Mouse (Mus musculus) ES-CJ7 (cell line): ENCODE data around the gene Gm49396.

Source experiments
- DNase-seq: peaks from one replicate; pipeline ENCODE4 v3.0.0; 2011; ENCODE audit warnings: low read depth, low spot score

Gene Gm49396

DNA sequence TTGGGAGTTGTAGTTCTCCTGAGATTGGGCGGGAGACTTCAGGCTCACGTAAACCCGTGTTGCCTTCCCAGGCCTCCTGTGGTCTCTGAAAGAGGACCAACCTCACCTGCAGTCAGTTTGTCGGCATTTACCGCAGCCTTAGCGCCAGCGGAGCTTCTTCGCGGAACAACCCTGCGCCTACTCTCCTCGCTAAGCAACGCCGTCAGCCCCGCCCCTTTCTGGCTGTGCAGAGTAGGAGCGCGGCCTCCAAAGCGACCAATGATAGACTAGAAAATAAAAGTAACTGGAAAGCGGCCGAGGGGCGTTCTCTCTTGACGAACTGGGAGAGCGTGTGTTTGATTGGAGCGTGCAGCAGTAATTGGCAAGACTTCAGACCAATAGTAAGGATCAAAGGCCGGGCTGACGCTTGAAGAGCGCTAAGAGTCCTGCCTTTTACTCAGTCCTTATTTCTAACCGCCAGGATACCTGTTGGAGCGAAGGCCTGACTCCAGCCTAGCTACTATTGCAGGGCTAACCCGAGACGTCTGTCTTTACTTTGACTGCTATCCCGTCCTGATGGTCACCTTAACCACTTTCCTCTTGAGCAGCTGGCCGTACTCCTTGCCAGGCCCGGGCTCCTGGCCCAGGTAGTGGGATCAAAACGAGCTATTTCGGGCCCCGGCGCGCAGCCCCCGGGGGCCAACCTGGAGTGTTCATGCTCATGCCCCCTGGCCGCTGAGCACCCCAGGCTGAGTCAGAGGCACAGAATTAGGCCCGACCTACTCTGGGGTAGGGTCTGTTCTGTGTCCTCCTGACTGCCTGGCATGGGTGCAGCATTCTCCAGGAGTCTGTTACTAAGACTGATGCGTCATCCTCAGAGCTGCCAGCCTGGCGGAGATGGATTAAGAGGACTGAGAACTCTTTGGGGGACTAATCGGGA, 10.8 kb upstream of the Gm49396 start, which contains the start of the genes Hspb6 and Proser3:
Gene Hspb6 (plus strand): TSS at position 77 of the 919 bp plus-strand sequence.
Gene Proser3 (minus strand): TSS at position 198 of the 919 bp plus-strand sequence.
- peak; percentile 99 for DNase-seq

DNA sequence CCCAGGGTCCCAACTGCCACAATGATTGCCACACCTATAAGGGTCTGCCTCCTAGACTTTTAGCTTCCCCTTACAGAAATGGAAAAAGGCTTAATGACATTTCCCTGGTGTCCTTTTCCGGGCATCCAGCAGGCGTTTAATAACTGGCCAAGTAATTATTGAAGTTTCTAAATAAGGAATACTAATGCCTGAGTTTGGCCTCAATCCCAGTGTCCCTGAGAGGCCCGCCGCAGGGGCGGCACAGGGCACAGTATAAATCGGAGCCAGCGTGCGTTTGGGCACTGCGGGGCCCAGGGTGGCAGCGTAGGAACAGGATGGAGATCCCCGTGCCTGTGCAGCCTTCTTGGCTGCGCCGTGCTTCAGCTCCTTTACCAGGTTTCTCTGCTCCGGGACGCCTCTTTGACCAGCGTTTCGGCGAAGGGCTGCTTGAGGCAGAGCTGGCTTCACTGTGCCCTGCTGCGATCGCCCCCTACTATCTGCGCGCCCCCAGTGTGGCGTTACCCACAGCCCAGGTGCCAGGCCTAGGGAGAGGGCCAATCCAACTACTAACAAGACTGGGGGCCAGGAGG, 10.0 kb upstream of the Gm49396 start:
- no peak for DNase-seq

DNA sequence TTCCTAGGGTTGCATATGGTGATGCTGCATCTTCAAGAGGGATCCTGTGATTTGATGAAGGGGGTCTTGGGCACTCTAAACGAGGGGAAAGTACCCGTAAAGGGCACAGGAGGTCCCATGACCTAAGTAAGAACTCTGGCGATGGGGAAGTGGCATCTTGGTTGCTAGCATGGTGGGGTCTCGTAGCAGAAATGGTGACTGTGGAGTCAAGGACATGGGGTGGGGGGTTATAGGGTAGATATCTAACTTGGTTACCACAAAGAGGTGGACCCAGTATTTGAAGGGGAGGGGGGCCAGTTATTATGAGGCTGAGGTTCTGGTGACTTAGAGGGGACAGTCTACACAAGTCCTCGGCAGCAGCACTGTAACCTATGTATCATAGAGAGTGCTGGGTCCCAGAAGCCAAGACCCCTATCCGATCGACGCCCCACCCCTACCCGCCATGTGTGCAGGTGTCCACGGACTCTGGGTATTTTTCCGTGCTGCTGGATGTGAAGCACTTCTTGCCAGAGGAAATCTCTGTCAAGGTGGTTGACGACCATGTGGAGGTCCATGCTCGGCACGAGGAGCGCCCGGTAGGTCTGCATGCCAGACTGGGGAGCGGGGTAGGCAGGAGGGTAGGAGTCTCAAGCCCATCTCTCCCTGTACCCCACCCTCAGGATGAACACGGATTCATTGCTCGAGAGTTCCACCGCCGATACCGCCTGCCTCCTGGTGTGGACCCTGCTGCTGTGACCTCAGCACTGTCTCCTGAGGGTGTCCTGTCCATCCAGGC, 9.1 kb upstream of the Gm49396 start:
- no peak for DNase-seq

DNA sequence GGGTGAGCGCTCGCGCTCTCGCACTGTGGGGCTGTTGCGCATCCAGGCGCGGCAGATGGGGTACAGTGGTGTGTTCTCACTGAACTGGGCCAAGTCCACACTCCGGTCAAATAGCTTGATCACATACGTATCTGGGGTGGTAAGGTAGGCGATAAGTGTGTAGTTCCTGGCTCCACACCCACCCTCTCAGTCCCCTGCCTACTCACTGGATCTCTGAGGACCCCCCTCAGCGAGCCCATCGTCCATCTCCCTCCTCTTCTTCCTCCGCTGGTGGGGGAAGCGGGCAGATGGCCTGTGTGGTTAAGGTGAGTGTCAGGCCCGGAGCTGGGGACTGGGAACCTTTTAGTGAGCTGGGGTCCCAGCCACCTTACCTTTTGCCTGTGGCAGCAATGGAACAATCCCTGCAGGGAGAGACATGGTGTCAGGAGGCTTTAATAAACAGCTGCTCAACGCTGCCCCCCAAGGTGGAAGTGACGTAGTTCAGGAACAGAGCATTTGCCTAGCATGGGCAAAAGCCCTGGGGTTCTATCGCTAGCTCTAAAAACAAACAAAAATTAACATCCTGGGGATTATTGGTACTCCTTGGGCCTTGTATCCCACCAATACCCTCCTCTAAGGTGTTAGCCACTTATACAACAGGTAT, 6.1 kb upstream of the Gm49396 start:
- peak; percentile 48 for DNase-seq

DNA sequence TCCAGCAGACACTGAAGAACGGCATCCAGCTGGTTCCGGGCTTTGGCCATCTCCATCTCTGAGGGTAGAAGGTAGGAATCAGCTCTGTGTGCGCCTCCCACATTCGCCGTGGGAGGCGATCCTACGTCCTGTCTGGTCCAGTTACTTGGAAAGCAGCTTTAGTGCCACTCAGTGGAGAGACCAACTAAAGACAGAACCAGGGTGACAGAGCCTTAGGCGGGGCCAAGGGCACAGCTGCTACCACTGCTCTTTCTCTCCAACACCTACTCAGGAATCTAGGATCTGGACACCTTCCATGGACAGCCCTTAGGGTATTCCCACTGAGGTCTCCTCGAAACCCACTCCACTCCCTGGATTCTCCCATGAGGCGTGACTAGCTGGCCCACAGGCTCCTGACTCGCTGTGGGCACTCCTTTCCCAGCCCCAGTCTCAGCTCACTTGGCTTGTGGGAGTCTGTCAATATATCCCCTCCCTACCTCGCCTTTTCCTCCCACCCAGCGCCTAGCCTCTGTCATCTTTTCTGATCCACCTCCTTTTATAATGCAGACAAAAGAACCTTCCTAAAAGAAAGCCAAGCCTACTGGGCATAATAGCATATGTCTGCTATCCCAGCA, 5.1 kb upstream of the Gm49396 start:
- DNase-seq = peak; percentile 42

DNA sequence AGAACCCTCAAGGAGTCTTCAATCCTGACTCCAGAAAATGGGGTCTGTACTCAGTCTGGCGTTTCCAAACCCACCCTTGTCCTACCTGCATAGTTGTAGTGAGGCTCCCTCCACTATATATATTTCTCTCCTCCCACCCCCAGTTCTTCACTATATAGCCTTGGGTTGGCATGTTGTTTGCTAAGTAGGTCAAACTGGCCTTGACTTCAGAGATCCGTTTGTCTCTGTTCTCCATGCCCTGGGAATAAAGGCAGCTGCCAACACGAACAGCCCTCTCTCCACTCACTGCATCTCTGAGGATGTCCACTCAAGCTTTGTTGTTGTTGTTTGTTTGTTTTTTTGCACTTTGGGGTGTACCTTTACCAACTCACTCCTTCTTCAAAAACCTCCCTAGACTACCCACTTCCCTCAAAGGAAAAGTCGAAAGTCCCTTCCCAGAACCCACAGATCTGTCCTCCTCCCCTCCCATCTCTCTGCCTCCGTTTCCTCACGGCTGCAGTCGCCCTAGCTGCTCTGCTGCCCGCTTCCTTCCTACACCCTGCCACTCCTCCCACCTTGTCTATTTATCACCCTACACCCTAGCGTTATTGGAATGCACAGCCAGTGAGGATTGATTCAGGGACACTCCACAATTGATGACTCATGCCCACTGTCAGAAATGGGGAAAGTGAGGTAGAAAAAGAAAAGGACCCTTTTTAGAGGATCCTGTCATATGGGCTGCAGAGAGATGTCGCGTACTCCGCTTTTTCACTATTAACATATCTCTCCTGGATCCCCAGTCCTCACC, 4.3 kb upstream of the Gm49396 start:
- no peak for DNase-seq

DNA sequence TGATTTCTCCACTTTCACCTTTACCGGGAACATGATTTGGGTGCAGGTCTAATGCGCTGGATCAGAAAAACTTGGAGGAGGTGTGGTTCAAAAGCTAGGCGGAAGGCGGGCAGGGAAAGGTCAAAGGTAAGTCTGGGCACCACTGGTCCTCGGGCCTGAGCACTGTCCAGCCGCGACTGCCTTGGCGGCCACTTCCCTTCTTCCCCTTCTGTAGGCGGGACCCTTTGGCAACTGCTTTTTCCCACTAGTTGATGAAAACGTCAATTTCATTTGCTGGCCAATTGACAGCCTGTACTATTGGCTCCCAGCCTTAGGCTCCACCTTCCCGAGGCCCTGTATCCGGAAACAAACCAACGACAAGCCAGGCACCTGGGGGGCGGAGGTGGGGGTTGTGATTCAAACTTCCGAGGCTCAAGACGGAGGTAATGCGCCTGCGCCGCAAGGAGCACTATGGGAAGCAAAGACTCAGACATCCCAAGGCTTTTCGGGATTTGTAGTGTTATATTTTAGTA, 3.6 kb upstream of the Gm49396 start, which contains the start of gene Lin37:
Gene Lin37 (minus strand): TSS at position 396 of the 512 bp plus-strand sequence.
- DNase-seq = peak; percentile 98

DNA sequence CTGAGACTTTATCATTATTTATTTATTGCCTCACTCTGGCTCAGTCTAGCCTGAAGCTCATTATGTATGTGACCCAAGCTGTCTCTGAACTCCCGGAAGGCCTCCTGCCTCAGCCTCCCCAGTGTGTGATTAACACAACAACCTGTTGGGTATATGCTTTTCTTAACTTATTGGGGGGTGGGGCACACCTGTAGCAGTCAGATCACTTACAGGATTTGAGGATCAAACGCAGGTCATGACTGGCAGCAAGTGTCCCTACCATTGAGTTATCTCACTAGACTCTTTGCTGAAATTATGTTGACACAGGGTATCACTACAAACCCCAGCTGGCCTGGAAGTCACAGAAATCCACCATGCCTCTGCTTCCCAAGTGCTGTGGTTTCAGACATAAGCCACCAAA, 2.8 kb upstream of the Gm49396 start:
- DNase-seq = no peak

DNA sequence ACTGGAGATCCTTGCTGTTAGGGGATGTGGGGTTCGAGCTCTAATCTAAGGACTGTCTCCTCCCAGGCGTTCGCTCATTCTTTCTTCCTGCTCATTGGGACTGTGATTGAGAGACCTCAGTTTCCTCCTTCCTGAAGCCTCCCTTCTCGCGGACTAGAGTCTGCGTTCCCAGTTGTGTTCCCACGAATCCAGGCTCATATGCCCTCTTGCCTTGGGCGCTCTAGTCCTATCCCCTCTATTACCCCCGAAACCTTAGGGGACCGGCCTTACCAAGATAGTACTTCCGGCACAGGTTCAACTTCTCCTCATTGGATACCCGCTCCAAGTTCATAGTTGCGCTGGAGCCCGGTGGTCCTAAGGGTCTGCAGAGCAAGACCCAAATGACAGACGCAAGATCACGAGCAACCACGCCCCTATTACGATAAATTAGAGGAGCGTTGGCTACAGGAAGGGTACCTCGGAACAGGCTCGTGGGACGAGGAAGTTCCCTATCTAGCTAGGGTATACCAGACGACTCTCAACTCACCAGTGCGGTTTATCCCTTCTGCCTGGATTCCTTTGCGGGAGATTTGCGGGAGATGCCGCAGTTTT, 523 bp upstream of the Gm49396 start:
- DNase-seq = no peak

DNA sequence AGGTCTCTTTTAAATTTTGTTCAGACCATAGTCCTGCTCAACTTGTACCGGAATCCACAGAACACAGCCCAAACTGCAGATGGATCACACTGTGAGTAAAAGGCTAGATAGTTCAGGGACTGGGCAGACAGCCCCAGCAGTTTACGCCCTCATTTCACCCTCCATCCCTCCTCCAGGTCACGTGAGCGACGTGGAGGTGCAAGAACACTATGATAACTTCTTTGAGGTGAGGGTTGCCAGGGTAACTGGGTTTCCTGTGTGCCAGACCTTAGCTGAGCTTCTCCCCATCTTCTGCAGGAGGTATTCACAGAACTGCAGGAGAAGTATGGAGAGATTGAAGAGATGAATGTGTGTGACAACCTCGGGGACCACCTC, 749 bp downstream of the Gm49396 start:
- DNase-seq = no peak

DNA sequence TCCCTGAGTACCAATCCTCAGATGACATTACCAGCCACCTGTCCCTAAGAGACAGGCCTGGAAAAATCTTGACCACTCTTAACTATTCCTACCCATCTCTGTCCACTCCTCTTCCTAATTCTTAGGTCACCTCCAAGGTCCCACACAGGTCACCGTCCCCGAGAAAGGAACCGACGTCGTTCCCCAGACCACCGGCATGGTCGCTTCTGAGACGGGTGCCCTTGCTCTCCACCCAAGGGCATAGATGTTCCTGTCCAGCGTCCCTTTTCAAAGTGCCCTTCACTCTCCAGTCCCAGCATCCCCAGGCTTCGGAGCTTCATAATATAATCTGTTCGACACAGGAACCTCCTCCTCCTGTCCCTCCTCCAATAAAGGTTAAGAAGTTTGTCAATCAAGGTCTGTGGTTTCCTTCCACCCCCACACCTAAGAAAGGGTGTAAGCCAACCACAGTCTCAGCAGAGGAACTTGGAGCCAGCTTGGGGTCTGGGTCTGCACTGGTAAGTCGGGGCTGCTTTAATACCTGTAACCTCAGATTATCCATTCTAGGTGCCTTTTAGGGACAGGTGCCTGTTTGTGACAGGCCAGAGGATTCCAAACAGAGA, 1.9 kb downstream of the Gm49396 start, which contains the start of gene Igflr1:
Gene Igflr1 (plus strand): TSS at position 458 of the 602 bp plus-strand sequence.
- DNase-seq = no peak

DNA sequence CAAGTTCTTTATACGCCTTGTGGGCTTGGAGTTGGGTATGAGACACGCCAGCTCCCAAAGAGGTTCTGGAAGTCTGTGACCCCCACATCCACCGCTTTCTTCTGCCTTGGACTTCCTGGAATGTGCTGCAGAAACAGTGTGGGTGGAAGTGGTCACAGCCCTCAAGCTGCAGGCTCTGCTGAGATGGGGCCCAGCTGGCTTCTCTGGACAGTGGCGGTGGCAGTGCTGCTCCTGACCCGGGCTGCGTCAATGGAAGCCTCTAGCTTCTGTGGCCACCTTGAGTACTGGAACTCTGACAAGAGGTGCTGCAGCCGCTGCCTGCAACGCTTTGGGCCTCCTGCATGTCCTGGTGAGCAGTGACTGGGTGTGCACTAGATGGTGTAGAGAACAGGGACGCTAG, 2.9 kb downstream of the Gm49396 start:
- no peak for DNase-seq

DNA sequence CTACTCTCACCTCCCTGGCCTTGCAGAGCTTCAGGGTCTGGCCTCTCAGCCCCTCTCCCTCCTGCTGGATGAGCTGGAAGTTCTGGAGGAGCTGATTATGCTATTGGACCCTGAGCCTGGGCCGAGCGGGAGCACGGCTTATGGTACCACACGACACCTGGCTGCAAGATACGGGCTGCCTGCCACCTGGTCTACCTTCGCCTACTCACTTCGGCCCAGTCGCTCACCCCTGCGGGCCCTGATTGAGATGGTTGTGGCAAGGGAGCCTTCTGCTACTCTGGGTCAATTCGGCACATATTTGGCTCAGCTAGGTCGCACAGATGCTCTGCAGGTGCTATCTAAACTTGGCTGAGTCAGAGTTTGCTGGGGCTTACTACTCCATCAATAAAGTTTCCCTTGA, 4.4 kb downstream of the Gm49396 start:
- DNase-seq = no peak

DNA sequence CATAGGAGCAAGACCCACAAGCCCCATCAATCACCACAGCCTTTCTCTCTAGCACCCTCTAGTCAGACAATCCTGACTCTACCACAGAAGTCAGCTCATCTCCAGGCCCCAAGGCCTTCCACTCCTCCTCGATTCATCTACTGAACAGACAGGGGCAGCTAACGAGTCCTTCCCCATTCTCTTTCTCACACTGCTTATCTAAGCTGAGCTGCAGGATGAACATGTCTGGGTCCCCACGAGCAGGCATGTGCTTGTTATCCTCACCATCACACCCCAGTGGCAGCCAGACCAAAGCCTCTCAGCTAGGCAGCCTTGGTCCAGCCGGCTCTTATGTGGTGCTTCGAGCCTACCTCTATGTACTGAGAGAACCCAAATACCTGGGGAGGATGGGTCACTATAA, 9.2 kb downstream of the Gm49396 start:
- no peak for DNase-seq

DNA sequence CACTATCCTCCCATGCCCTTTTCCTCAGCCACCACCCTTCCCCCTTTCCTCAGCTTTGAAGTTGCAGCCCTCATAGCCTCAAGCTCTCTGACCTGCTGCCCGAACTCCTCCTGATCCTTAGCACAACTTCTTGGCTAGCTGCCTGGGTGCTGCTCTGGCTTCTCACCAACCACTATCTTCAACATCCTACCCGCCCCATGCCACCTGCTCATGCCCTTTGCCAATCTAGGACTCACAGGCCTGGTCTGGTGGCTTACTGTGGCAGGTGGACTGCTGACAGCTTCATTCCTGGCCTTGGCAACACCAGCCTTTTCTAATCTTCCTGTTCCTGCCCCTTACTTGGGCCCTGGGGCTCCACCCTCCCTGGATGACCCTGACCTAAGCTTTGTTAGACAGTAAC, 9.8 kb downstream of the Gm49396 start:
- no peak for DNase-seq

DNA sequence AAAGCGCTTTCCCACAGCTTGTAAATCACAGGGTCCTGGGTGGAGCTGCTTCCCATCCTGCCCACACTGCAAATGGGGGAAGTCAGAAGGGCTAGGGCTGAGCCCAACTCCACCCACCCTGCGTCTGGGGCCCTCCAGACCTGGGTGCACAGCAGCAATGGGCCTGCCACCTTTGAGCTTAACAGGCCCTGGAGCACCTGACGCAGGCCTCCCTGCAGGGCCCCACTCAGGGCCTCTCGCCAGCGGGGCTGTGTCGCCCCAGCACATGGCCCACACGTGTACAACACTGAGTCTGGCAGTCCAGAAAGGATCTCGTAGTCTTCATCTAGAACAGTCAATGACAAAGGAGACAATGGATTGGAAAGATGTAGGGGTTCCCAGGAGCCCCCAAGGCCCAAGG, 16.8 kb downstream of the Gm49396 start:
- no peak for DNase-seq

DNA sequence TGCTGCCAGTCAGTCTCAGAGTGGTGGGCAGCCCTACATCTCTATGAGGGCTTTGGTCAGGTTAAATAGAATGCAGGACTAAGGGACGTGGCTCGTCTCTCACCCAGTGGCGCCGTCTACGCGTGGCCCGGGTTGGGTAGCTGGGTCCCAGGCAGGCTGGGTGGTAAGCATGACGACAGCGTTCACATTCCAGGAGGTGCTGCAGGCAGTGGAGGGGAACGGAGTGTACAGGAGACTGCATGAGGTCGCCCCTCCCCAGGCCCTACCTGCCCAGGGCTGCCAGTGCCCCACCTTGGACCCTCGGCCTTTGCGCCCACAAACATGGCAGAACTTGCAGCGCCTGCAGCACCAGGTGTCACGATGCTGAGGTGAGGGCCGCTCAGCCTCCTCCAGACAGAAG, 18.4 kb downstream of the Gm49396 start:
- no peak for DNase-seq

DNA sequence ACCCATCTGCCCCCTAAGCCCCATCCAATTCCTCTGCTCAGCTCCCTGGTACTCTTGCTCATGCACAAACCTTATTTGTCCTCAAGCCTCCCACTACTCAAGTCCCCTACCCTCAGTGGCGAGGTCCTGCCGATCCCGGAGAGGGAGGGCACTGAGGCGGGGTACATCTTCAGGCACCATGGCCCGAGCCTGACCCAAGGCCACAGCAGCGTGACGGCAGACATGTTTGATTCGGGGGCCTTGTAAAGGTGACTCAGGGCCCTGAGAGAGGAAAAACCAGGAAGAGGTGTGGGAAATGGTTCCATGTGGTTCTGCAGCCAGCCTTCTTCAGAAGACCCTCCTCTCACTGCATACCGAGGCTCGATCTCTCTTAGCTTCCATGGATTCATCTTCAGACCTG, 21.2 kb downstream of the Gm49396 start:
- no peak for DNase-seq

DNA sequence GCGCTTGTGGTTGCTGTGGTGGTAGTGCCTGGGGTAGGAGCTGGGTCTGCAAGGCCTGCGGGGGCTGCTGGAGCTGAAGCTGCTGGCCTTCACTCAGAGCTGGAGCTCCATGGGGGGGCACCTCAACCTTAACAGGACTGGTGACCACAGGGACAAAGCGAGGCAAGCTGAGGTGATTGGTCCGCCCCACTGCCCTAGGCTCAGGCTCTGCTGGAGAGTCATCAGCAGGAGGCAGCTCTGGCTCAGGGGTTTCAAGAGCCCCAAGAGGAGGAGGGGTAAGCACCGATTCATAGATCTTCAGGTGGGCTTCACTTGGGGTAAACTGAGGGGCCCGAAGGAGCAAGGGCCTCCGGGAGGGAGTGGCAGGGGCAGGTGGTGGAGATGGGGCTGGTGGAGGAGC, 22.0 kb downstream of the Gm49396 start:
- DNase-seq = no peak
